Mouse (Mus musculus): ENCODE results near the gene Gm49510. TPM values are rescaled to one million over a fixed set of nuclear protein-coding genes. Genes with fewer than 3 reads are reported as not detected.
A peak's percentile ranks its signal among the peaks of the same experiment; 100 is the strongest.

Gm49510 gene
- polyA plus RNA-seq, 1 experiment: not detected

DNA sequence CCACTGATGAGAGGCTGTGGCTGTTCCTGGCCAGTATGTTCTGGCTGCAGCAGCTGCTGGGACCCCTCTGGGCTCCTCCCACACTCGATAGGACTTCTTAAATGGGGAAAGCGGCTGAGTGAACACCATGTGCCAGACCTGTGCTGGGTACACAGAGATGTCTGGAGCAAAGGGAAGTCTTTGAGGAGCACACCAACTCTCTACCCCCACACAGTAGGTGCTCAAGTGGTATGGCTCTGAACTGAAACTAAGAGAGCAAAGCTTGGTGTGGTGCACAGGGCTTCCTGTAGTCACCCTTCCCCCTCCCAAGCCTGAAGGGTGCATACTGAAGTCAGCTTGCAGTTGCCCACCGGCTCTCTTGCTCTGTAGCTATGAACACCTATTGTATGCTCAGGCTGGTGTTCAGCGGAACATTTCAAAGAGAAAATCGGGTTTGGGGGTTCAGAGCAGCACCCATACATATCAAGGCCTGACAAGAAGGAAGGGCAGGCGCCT, 913 bp upstream of the Gm49510 start:
- H3K4me3 ChIP-seq (ENCODE audit: control insufficient read depth, low read depth, low read length): no peak overlapping the region
- no peak for TF ChIP-seq CTCF (IDR thresholded peaks at IDR 0.05; ENCODE audit: control insufficient read depth, insufficient read depth, insufficient replicate concordance, low read depth, low read length)
- no peak for TF ChIP-seq POLR2A (IDR thresholded peaks at IDR 0.05; ENCODE audit: control insufficient read depth, low read depth, low read length)
- no peak overlapping the region for H3K27ac ChIP-seq (ENCODE audit: control insufficient read depth, insufficient read depth, low read depth, low read length)
- peaks cover 16% of the 10 kb centered on the region for H3K4me1 ChIP-seq (ENCODE audit: control insufficient read depth, insufficient read depth, low read length)
- no peaks in the 10 kb centered on the region for H3K27me3 ChIP-seq (ENCODE audit: control insufficient read depth, insufficient read depth, low read length)
- no peaks in the 10 kb centered on the region; the same call in 1 of the 2 replicates for H3K36me3 ChIP-seq (ENCODE audit: control insufficient read depth, insufficient read depth, low read length)

DNA sequence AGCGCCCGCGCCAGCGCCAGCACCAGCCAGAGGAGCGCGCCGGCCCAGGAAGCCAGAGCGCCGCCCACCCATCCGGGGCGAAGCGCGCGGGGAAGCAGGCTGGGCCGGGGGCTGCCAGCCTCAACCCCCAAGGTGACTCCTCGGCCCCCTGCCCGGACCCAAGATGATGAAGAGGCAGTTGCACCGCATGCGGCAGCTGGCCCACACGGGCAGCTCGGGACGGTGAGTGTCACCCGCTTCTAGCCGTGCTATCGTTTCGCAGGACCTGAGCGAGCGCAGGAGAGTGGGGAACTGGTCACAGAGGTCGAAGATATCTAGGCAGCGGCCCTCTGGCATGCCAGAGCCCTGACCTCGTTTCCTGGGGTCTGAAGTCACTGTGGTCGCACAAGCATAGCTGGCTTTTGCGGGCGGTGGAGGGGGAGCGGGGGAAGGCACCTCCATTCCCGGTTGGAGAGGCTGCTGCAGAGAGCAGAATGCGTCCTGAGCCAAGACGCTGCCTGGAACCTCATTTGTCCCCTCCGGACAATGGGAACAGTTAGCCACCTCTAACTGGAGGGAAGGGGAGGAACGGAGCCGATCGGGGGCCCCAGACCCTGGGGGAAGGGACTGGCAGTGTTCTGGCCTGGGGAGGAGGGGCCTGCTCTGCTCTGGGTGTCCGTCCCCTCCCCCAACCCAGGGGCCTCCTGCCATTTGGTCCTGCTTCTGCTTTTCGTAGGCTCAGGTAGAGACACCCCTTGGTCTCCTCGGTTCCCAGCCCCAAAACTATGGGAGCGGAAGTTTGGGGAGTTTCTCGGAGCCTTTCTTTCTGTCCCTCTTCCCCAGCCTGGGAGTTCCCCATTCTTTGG, 495 bp downstream of the Gm49510 start, which contains the start of gene Sh3bp1:
Gene Sh3bp1 (plus strand): TSS at position 29 of the 845 bp plus-strand sequence.
- Histone ChIP-seq H3K4me3 (ENCODE audit: control insufficient read depth, low read depth, low read length) (peak within 1 kb of the TSS; percentile 64), H3K36me3 (ENCODE audit: control insufficient read depth, insufficient read depth, low read length) (no peaks in the 10 kb centered on the region), H3K27ac (ENCODE audit: control insufficient read depth, insufficient read depth, low read depth, low read length) (peak within 1 kb of the TSS; percentile 26; the same call in 1 of the 2 replicates), H3K27me3 (ENCODE audit: control insufficient read depth, insufficient read depth, low read length) (no peaks in the 10 kb centered on the region), H3K4me1 (ENCODE audit: control insufficient read depth, insufficient read depth, low read length) (peaks cover 9% of the 10 kb centered on the region)
- TF ChIP-seq POLR2A (IDR thresholded peaks at IDR 0.05; ENCODE audit: control insufficient read depth, low read depth, low read length) (no peak), CTCF (IDR thresholded peaks at IDR 0.05; ENCODE audit: control insufficient read depth, insufficient read depth, insufficient replicate concordance, low read depth, low read length) (no peak)

DNA sequence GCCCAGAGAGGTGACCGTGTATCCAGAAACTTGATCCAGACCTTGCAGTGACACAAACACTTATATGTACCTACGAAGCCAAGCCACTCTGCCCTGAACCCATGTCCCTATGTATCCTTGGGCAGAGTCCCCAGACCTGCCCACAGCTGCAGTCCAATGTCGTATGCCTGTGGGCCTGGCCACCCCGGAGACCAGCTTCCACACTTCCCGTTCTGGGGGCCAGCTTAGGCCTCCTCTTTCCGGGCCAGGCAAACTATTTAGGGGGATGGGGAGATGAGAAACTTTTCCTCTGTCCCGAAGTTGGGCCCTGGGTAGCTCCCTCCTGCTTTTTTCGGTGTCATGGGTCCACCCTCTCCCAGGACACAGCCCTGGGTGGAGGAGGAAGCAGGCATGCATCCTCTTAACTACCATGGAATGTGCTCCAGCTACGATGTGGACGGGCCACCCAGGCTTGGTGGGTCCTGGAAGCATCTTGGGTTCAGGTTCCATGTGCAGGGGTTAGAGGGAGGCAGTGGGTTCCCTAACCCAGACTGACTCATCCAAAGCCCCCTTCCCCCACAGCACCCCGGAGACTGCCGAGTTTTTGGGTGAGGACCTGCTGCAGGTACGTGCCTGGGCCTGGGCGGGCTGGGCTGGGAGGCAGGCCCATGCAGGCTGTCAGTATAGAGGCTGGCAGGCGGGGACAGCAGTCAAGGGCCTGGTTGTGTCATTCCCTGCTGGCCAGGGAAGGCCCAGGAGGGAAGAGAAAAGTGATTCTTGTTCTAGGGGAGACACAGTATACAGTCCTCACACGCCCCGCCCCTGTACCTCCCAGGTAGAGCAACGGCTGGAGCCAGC, 1.3 kb downstream of the Gm49510 start:
- H3K4me1 ChIP-seq (ENCODE audit: control insufficient read depth, insufficient read depth, low read length): peaks cover 9% of the 10 kb centered on the region
- H3K27ac ChIP-seq (ENCODE audit: control insufficient read depth, insufficient read depth, low read depth, low read length): no peak overlapping the region
- TF ChIP-seq CTCF (IDR thresholded peaks at IDR 0.05; ENCODE audit: control insufficient read depth, insufficient read depth, insufficient replicate concordance, low read depth, low read length) (no peak), POLR2A (IDR thresholded peaks at IDR 0.05; ENCODE audit: control insufficient read depth, low read depth, low read length) (no peak)
- H3K36me3 ChIP-seq (ENCODE audit: control insufficient read depth, insufficient read depth, low read length): no peaks in the 10 kb centered on the region
- no peak overlapping the region for H3K4me3 ChIP-seq (ENCODE audit: control insufficient read depth, low read depth, low read length)
- no peaks in the 10 kb centered on the region for H3K27me3 ChIP-seq (ENCODE audit: control insufficient read depth, insufficient read depth, low read length)

DNA sequence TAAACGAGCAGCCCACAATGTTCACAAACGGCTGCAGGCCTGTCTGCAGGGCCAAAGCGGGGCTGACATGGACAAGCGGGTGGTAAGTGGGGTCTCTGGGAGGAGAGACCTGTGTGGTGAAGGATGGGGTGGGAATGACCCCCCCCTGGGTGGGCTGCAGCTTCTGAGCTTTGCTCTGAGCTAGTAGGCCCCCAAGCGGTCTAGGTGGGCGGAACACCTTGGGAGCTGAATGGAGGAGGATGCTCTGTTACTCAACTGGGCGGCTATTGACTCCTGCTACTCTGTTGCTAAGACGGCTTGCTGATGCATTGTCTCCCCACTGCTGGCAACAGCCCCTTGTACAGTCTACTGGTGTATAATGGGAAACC, 1.9 kb downstream of the Gm49510 start:
- H3K27ac ChIP-seq (ENCODE audit: control insufficient read depth, insufficient read depth, low read depth, low read length): no peak overlapping the region
- no peaks in the 10 kb centered on the region for H3K27me3 ChIP-seq (ENCODE audit: control insufficient read depth, insufficient read depth, low read length)
- TF ChIP-seq CTCF (IDR thresholded peaks at IDR 0.05; ENCODE audit: control insufficient read depth, insufficient read depth, insufficient replicate concordance, low read depth, low read length) (no peak; the same call in 1 of the 2 replicates), POLR2A (IDR thresholded peaks at IDR 0.05; ENCODE audit: control insufficient read depth, low read depth, low read length) (no peak)
- H3K36me3 ChIP-seq (ENCODE audit: control insufficient read depth, insufficient read depth, low read length): no peaks in the 10 kb centered on the region
- H3K4me1 ChIP-seq (ENCODE audit: control insufficient read depth, insufficient read depth, low read length): peaks cover 9% of the 10 kb centered on the region
- H3K4me3 ChIP-seq (ENCODE audit: control insufficient read depth, low read depth, low read length): no peak overlapping the region

DNA sequence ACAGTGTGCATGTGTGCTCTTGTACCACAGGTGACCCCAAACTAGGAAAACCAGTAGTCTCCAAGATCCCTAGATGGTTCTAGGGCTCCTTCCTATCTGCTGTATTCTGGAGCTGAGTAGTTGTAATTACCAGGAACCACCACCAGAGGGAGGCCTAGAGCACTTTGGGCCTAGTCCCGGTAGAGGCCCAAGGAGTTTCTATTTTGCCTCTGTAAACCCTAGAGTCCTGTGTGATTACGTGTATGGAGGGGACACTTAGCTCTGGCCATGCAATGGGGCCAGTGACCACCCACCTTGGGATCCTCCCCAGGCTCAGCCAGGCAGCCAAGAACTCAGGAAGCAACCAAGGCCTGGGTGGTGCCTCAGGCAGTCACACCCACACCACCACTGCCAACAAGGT, 3.8 kb downstream of the Gm49510 start:
- H3K36me3 ChIP-seq (ENCODE audit: control insufficient read depth, insufficient read depth, low read length): no peaks in the 10 kb centered on the region
- no peaks in the 10 kb centered on the region for H3K27me3 ChIP-seq (ENCODE audit: control insufficient read depth, insufficient read depth, low read length)
- H3K4me1 ChIP-seq (ENCODE audit: control insufficient read depth, insufficient read depth, low read length): peaks cover 9% of the 10 kb centered on the region
- no peak overlapping the region for H3K4me3 ChIP-seq (ENCODE audit: control insufficient read depth, low read depth, low read length)
- TF ChIP-seq POLR2A (IDR thresholded peaks at IDR 0.05; ENCODE audit: control insufficient read depth, low read depth, low read length) (no peak), CTCF (IDR thresholded peaks at IDR 0.05; ENCODE audit: control insufficient read depth, insufficient read depth, insufficient replicate concordance, low read depth, low read length) (peak; percentile 83)
- no peak overlapping the region for H3K27ac ChIP-seq (ENCODE audit: control insufficient read depth, insufficient read depth, low read depth, low read length)

DNA sequence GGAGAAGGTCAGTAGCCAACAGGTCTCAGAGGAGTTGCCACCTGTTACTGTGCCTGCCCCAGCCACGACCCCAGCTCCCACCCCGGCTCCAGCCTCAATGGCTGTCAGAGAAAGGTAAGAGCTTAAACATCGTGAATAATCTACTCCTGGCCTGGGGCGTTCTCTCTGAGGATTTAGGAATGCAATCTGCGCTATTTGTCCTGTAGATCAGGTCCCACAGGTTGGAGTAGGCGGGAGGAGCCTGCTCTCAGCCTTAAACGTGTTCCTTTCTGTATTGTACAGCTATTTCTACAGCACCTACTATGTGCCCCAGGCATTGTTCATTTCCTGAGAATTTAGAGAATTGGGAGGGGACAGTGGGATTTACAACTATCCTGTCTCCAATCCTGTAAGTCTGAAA, 8.9 kb downstream of the Gm49510 start:
- Histone ChIP-seq H3K4me1 (ENCODE audit: control insufficient read depth, insufficient read depth, low read length) (no peaks in the 10 kb centered on the region; the same call in none of the 2 replicates), H3K27ac (ENCODE audit: control insufficient read depth, insufficient read depth, low read depth, low read length) (no peak overlapping the region), H3K4me3 (ENCODE audit: control insufficient read depth, low read depth, low read length) (no peak overlapping the region), H3K36me3 (ENCODE audit: control insufficient read depth, insufficient read depth, low read length) (no peaks in the 10 kb centered on the region), H3K27me3 (ENCODE audit: control insufficient read depth, insufficient read depth, low read length) (no peaks in the 10 kb centered on the region)
- TF ChIP-seq CTCF (IDR thresholded peaks at IDR 0.05; ENCODE audit: control insufficient read depth, insufficient read depth, insufficient replicate concordance, low read depth, low read length) (no peak), POLR2A (IDR thresholded peaks at IDR 0.05; ENCODE audit: control insufficient read depth, low read depth, low read length) (no peak)

DNA sequence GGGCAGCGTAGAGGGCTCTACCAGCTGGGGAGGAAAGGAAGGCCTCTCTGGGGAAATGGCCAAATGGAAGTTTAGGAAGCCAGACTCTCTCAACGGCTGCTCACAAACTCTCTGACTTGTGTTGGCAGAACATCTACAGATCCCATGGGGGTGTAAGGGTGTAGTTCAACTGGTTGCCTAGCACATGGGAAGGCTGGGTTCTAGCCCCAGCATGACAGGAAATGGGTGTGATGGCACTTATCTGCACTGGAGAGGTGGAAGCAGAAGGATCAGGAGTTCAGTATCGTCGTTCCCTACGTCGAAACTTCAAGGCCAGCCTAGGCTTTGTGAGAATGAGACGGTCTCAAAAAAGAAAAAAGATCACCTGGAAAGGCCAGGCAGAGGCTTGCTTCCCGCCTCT, 9.5 kb downstream of the Gm49510 start:
- H3K27ac ChIP-seq (ENCODE audit: control insufficient read depth, insufficient read depth, low read depth, low read length): no peak overlapping the region
- no peak for TF ChIP-seq CTCF (IDR thresholded peaks at IDR 0.05; ENCODE audit: control insufficient read depth, insufficient read depth, insufficient replicate concordance, low read depth, low read length)
- no peak for TF ChIP-seq POLR2A (IDR thresholded peaks at IDR 0.05; ENCODE audit: control insufficient read depth, low read depth, low read length)
- H3K27me3 ChIP-seq (ENCODE audit: control insufficient read depth, insufficient read depth, low read length): no peaks in the 10 kb centered on the region
- H3K4me3 ChIP-seq (ENCODE audit: control insufficient read depth, low read depth, low read length): no peak overlapping the region
- H3K36me3 ChIP-seq (ENCODE audit: control insufficient read depth, insufficient read depth, low read length): no peaks in the 10 kb centered on the region
- H3K4me1 ChIP-seq (ENCODE audit: control insufficient read depth, insufficient read depth, low read length): no peaks in the 10 kb centered on the region; the same call in 1 of the 2 replicates

Data from testis, adult 2 months (tissue).